Mouse (Mus musculus) brain, embryonic 14.5 days (tissue): Measurements from ENCODE around the gene Scamp3. TPM values are rescaled to one million over a fixed set of nuclear protein-coding genes. Genes with fewer than 3 reads are reported as not detected.
A peak's percentile ranks its signal among the peaks of the same experiment; 100 is the strongest.

Experiments
- DNase-seq: peaks from one replicate; pipeline ENCODE4 v3.0.0-alpha.2; 2011; ENCODE audit warnings: low read depth
- CTCF ChIP-seq: fragments of 200-500 bp; IDR thresholded peaks from 2 replicates; pipeline ENCODE4 v1.5.1; 2012; ENCODE audit warnings: inconsistent platforms, mild to moderate bottlenecking, moderate library complexity, borderline replicate concordance; ENCODE audit not compliant: insufficient read depth, insufficient read length; ENCODE audit errors: extremely low read depth
- POLR2A ChIP-seq: fragments of 200-500 bp; IDR thresholded peaks from 2 replicates; pipeline ENCODE4 v1.6.1; 2012; ENCODE audit warnings: mild to moderate bottlenecking, inconsistent platforms, borderline replicate concordance; ENCODE audit not compliant: poor library complexity, insufficient read depth, insufficient read length, severe bottlenecking; ENCODE audit errors: extremely low read depth
- polyA plus RNA-seq: library from polyadenylated mRNA; depleted of rRNA; stranded (reverse); fragments of >200 nt; gene quantifications from 2 replicates; pipeline ENCODE4 v1.2.3, GENCODE M21; 2012; rRNA removed

Gene Scamp3
- 132 and 139 TPM in 2 replicates for polyA plus RNA-seq

- peak; percentile 99 for DNase-seq
These were observed at the start of gene Scamp3 for GRCm38 (mm10) chr3:89177242-89178106. Scamp3 (plus strand) TSS chr3:89177473.

DNA sequence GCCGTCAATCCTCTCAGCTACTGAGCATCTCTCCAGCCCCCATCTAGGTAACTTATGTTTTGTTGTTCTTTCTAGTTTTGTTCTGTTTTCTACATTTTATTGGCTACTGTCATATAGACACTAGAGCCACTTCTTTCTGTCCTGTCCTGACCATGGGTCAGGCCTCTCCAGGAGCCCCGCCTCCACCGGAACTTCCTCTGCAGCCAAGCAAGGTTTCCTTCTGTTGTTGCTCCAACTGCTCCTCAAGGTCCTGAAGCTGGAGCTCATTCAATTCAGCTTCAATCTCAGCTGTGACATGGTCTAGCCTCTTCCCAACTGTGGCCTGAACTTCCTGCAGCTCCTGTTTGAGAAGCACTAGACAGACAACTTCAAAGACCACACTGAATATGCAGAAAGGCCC, 47.4 kb upstream of the Scamp3 start:
- DNase-seq, result no peak
- no peak for TF ChIP-seq POLR2A
- no peak for TF ChIP-seq CTCF

More at GRCm38 (mm10) chr3:89177242-89178106, at the start of gene Scamp3:
- TF ChIP-seq POLR2A (peak; percentile 50; the same call in 1 of the 2 replicates), CTCF (no peak)

GRCm38 (mm10) chr3:89131816-89132215, 45.5 kb upstream of the Scamp3 start:
- peak; percentile 17 for DNase-seq

GRCm38 (mm10) chr3:89132285-89133062, 44.8 kb upstream of the Scamp3 start:
- peak; percentile 37 for TF ChIP-seq CTCF
- no peak for TF ChIP-seq POLR2A
- DNase-seq, result peak; percentile 45

More at GRCm38 (mm10) chr3:89131816-89132215, 45.5 kb upstream of the Scamp3 start:
- TF ChIP-seq POLR2A, result no peak
- no peak for TF ChIP-seq CTCF

DNA sequence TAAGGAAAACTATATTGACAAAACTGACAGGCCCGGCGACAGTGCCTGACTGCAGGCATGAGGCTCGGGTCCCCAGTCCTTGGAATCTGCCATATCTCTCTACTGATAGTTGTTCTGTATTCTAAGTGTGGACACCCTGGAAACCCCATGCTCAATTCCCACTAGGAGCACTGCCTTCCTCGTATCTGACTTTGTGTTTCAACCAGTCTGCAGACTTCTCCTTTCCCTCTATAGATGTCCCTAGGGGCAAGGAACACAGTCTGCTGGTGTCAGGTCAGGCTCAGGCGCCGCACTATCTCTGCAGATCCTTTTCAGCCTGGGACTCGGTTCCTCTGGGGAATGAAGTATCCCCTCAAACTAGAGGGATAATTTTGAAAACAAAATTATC, 44.2 kb upstream of the Scamp3 start:
- no peak for DNase-seq
- TF ChIP-seq CTCF (no peak), POLR2A (no peak)

DNA sequence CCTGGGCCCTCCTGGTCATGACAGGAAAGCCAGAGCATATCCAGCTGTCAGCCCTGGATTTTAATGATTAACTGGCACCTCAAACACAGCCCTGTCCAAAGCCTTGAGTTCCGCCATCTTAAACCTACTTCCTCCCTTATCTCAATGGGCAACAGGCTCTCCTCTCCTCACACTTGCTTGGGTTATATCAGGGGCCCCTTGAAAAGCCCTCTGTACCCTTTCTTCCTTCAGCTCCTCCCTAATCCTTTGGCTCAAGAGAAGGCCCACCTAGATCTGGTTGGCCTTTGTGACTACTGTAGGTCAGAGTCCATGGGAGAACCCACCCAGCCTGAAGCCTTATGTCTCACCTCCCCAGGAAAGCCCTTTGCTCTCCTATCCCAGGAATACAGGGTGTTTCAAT, 43.5 kb upstream of the Scamp3 start:
- no peak for DNase-seq
- TF ChIP-seq POLR2A (no peak), CTCF (no peak)

DNA sequence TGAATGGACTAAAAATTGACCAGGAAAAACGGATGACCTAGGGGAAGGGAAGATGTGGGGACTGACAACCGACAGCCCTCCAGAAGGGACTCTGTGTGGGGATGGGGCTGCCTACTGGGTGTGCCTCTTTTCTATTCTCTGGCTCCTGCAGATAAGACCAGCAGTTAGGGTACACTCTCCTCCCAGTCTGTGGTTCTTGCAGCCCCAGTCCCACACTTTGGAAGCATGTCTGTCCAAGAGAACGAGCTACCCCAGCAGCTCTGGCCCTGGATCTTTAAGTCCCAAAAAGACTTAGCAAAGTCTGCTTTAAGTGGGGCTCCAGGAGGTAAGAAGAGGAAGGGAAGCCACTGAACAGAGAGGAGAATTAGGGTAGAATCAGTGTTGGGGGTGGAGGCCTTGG, 41.3 kb upstream of the Scamp3 start, which contains the start of gene Pklr:
Gene Pklr (plus strand): TSS at position 185 of the 400 bp plus-strand sequence.
- DNase-seq, result no peak
- TF ChIP-seq CTCF (no peak), POLR2A (no peak)

DNA sequence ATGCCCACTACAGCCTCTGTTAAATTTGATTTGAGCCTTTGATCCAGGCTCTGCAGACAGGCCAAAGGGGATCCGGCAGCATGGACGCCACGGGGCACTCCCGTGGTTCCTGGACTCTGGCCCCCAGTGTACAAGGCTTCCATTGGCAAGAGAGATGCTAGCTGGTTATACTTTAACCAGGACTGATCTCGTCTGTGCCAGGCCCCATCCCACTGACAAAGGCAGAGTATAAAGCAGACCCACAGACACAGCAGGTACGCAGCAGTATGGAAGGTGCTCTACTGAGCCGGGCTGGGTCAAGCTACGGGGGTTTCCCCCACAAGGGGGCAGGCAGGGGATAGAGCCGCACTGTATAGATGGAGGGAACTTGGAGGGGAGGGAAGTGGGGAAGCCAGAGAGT, 40.9 kb upstream of the Scamp3 start:
- no peak for DNase-seq

DNA sequence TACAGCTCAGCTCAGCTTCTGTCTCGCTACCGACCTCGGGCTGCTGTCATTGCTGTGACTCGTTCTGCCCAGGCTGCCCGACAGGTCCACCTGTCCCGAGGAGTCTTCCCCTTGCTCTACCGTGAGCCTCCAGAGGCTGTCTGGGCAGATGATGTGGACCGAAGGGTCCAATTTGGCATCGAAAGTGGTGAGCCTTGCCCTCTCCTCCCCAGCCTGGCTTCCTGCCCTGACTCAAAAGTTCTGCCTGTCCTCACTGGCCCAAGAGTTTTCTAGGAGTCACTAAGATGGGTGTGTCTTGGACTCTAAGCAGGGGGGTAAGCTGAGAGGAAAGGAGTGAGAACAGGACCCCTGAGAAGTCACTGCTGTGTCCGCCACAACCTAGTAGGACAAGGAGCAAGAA, 32.5 kb upstream of the Scamp3 start:
- DNase-seq, result no peak
- TF ChIP-seq POLR2A (no peak), CTCF (no peak)

More for the DNA sequence above, 40.9 kb upstream of the Scamp3 start:
- TF ChIP-seq CTCF (peak; percentile 23; the same call in 1 of the 2 replicates), POLR2A (no peak)

- DNase-seq, result no peak
- no peak for TF ChIP-seq POLR2A
- no peak for TF ChIP-seq CTCF
These were observed 31.7 kb upstream of the Scamp3 start for GRCm38 (mm10) chr3:89145566-89145965.
